Mouse (Mus musculus): ENCODE results near the gene Rps26.

Rps26 gene

DNA sequence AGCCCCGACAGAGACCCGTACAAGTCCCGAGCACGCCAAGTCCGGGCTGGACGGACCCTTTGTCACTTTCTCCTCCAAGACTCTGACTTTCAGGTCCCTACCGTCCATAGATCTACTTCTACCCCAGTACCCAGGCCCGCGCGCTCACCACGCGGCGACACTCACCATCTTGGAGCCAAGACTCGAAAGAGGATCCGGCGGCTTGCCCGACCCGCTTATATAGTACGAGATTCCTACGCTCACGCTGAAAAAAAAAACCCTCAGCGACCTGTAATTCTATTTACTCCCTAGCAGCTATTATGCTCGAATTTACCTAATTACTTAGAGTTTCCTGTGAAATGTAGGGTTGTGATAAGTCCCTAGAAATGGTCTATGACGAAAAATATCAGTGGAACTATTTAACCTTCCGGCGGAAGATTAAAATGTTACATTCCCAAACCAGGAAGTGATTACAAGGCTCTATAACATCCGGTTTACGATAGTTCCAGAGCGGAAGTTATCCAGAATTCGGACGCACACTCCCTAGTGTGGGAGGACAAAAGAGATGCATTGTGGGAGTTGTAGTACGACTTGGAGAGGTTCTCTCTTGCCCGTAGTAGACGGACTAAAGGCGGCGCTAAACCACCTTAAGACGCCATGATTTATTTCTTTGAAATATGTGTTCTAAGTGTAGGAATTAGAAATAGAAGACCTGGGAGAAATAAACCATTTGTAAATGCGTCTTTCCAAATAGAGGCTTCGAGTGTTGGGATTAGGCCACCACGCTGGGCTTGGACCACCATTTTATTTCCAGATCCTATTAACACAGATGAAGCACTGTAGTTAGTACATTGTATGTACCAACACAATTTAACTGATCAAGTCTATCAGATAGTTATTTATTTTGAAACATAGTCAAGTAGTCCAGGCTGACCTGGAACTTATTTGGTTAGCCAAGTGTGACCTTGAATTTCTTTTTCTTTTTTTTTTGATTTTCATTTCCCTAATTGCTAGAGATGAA, at the start of gene Rps26:
TSS of gene Rps26 (minus strand) at position 437 of the 1,000 bp plus-strand sequence.
- DNase-seq (ENCODE audit: low read depth) = peak; percentile 100

DNA sequence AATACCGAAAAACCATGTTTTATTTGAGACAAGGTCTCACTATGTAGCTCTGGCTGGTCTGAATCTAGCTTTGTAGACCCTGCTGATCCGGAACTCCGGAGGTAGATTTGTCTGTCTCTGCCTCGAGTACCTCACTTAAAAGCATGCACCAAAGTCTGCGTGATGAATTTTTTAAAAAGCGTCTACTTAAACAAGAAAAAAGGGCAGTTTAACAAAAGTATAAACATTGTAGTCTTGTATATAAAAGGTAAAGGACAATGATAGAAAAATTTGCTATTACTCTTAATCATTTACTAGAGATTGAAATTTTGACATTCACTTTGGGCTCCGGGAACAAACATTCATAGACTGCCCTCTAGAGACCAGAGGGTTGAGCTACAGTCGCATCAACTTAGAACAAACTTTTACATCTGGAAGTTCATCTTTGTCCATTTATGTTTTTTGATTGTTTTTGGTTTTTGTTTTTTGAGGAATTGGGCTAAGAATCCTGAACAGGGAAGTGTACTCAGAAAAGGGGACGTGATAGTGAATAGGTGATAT, 48.0 kb upstream of the Rps26 start:
- peak; percentile 72 for DNase-seq (ENCODE audit: low read depth)

DNA sequence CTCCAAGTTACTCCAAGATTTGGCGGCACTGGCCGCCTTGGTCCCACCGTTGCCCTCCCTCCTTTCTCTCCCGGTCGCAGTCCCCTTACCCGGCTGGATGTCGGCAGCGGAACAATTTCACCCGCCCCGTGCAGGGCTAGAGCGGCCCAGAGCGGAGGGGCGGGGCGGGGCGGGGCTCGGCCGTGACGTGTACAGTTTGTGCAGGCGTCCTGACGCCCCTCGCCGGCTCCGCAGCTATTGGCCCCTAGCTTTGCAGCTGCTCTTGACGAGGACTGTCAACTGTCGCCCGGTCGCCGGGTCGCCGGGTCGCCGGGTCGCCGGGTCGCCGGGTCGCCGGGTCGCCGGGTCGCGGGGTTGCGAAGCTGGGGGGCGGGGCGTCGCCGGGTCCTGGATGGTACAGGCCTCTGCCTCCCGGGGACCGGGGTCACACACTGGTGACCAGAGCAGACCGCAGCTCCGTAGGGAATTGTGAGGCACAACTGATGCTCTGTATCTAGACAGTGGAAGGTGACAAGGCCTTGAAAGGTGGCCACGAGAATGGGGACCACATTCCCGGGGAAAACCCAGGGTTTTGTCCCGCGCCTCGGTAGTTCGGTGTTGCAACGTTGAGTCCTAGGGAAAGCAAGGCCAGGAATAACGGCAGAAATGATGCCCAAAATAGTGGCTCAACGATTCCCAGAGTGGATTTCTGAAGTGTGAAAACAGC, 47.4 kb upstream of the Rps26 start, which contains the start of gene Suox:
TSS of gene Suox (minus strand) at position 311 of the 706 bp plus-strand sequence.
- peak; percentile 79 for DNase-seq (ENCODE audit: low read depth)

DNA sequence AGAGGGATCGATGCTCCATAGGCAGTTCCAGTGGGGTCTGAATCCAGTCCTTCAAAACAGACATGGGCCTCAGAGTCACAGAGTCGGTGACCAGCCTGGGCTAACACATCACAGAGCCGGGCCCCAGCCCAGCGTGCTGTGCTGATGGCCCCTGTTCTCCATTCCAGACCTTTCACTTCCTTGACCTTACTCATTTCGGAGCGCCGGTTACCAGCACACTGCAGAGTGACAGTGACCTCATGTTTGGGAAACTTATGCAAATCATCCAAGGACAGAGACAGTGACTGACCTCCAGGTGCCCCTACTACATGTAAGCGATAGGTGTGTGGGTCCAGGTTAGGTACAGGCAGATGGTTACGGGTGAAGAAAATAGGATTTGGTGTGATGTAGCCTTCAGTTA, 44.6 kb upstream of the Rps26 start:
- no peak for DNase-seq (ENCODE audit: low read depth)

GRCm38 (mm10) chr10:128668790-128669672, 42.5 kb upstream of the Rps26 start:
- no peak for DNase-seq (ENCODE audit: low read depth)

- no peak for DNase-seq (ENCODE audit: low read depth)
Observed at GRCm38 (mm10) chr10:128665806-128666205, 39.3 kb upstream of the Rps26 start.

DNA sequence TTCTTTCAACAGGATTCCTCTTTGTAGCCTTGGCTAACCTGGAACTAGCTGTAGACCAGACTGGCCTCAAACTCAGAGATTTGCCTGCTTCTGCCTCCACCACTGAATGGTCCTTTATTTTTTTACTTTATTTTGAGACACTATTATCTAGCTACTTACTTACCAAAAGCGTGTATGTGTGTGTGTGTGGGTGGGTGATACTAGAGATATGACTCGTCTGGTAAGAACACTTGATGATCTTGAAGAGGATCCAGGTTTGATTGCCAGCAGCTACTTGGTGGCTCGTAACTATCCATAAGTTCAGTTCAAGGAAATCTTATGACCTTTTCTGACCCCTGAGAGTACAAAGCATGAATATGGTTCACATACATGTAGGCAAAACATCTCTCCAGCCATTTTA, 38.8 kb upstream of the Rps26 start:
- DNase-seq (ENCODE audit: low read depth) = no peak

- no peak for DNase-seq (ENCODE audit: low read depth)
Observed at GRCm38 (mm10) chr10:128664808-128665207, 38.3 kb upstream of the Rps26 start.

DNA sequence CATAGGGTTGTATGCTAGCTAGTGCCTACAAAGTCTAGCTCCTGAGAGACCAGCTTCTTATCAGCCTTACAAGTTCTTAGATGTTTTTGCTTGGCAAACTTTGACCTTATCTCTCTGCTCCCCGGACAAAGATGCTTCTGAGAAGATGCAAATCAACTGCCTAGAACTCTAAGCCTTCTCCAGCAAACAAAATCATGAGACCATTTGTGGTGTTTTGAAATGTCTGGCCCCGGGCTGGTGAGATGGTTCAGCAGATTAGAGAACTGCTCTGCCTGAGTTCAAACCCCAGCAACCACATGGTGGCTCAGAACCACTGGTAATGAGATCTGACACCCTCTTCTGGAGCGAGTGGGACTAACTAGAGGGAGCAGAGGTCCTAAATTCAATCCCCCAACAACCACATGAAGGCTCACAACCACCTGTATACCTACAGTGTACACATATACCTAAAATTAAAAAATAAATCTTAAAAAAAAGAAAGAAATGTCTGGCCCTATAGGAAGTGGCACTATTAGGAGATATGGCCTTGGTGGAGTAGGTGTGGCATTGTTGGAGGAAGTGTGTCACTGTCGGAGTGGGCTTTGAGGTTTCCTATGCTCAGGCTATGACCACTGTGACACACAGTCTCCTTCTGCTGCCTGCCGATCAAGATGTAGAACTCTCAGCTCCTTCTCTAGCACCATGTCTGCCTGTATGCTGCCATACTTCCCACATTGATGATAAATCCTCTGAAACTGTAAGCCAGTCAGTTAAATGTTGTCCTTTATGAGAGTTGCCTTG, 37.1 kb upstream of the Rps26 start:
- peak; percentile 95 for DNase-seq (ENCODE audit: low read depth)

DNA sequence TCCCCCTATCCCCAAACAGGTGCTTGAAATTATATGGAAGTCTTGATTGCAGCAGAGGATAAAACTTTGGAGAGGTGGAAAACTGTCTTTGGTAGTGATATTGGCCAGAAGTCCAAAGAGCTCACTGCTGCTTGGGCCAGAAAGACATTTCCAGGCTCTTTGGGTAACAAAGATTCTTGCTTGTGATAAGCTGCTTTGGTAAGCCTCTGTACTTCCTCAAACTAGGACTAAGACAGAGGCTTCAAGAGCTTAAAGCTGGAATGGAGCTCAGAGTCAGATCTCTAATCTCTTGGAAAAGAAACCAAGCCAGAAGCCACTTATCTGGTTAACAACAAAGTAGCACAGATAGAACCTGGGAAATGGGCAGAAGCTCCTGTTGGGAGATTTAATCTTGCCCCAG, 35.9 kb upstream of the Rps26 start:
- peak; percentile 54 for DNase-seq (ENCODE audit: low read depth)

GRCm38 (mm10) chr10:128659490-128659889, 32.9 kb upstream of the Rps26 start:
- DNase-seq (ENCODE audit: low read depth) = no peak

DNA sequence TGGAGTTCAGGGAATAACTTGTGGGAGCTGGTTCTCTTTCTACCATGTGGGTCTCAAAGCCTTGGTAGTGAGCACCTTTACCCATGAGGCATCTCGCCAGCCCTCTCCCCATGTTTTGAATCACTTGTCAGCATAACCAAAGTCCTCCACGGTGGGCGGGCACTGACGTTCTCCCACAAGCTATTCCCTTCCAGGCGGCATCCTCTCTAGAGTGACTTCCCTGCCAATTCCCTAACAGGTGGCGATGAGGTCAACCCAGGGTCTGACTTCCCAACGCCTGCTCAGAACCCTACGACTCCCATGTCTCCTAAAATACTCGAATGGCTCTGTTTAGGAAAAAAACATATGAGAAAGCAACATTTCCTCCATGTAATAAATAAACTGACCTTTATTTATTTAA, 31.3 kb upstream of the Rps26 start:
- DNase-seq (ENCODE audit: low read depth) = no peak

DNA sequence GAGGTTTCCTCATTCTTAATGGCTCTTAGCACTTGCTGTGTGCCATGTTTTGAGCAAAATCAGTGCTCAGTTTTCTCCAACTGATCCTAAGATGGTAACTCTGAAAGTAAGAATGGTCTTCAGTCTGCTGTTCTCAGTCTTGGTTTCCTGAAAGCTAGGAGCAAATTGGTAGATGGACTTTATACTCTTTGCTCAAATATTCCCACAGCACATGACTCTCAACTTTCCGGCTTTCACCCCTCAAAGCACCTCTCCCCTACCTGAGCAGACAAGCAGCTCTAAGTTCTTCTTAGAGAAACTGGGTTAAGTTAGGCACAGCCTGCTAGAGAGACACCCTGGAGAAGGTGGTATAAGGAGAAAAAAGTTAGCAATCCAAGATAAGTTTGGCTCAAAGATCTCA, 30.2 kb upstream of the Rps26 start:
- DNase-seq (ENCODE audit: low read depth) = no peak

- no peak for DNase-seq (ENCODE audit: low read depth)
Observed at GRCm38 (mm10) chr10:128655254-128655653, 28.7 kb upstream of the Rps26 start.

DNA sequence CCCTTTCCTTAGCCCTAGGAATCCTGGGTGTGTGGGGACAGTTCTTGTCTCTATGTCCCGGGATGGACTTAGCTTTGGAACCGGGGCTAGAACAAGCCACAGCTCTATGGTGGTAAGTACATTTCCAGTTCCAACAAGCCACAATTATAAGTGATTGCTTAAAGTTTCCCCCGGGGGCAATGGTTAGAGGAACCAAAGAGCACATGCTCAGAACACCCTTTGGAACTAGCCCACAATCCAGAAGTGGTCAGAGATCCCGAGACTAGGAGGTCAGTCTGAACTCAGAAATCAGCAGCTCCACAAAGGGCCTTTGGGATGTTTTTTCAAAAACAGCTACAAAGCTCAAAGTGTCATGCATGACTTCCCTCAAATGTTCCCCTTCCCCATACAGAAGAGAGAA, 27.3 kb upstream of the Rps26 start:
- no peak for DNase-seq (ENCODE audit: low read depth)

GRCm38 (mm10) chr10:128646139-128647089, 19.9 kb upstream of the Rps26 start:
- no peak for DNase-seq (ENCODE audit: low read depth)

- no peak for DNase-seq (ENCODE audit: low read depth)
Observed at GRCm38 (mm10) chr10:128645111-128646011, 18.8 kb upstream of the Rps26 start, which contains the start of gene Ikzf4. Gene Ikzf4, minus strand, starts transcription at chr10:128645991.

DNA sequence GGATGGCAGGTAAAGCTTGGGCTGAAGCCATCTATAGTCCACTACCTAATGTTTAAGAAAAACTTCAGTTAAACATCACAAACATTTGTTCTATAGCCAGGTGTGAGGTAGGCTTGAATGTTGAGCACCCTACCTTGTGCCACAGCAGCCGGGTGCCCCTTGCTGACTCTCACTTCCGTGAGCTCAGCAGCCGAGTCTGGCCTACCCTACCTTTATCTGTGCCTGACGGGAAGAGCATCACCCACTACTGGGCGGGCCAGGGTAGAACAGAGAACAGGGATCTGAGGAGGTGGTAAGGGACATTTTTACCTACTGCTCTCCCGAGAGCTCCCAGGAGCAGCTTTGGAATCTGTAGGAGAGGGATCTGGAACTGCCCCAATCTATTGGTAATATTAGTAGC, 16.2 kb upstream of the Rps26 start:
- no peak for DNase-seq (ENCODE audit: low read depth)

DNA sequence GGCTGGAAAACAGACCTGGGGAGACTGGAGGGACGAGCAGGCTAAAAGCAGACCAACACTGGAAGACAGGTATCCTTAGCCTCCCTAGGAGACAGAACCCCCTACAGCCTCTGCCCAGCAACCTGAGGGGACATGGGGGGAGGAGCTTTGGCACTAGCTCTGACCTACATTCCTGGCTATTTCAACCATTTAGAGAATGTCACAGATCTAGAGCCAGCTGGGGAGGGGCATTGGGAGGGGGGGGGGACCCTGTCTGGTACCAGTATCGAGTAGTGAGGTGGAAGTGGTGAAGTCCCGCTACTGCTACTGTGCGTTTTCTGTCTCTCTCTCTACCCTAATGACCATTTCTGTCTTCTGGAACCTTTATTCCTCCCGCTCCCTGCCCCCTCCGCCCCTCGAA, 15.3 kb upstream of the Rps26 start:
- no peak for DNase-seq (ENCODE audit: low read depth)
